Mouse (Mus musculus): ENCODE measurements around the gene Ano6.

DNA sequence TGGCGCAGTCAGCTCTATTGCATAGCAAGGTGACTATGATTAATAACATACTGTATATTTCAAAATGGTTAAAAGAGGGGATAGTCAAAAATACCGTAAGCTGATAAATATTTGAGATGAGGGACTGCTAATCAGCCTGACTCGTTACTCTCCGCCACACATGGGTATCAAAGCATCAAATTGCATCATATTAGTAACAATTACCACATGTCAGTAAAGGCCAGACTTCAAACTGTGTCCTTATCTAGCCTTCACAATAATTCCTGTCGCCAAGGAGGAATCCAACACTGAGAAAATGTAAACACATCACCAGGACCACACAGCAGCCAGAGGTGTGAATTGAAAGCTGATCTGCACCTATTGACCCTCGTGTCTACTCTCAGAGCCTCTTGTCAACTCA lies 30.8 kb upstream of the Ano6 start:
- TF ChIP-seq CTCF (IDR thresholded peaks at IDR 0.05; ENCODE audit: extremely low read depth, insufficient read length, insufficient replicate concordance, low read depth, low read length) (no peak), POLR2A (IDR thresholded peaks at IDR 0.05; ENCODE audit: low read depth, low read length) (no peak)

Measured in small intestine, adult 2 months (tissue).